Mouse (Mus musculus) layer of hippocampus, adult 2 months (tissue): ENCODE data around the gene Msl3. TPM values are rescaled to one million over a fixed set of nuclear protein-coding genes. Genes with fewer than 3 reads are reported as not detected.
A peak's percentile ranks its signal among the peaks of the same experiment; 100 is the strongest.
"Not testable (repeated sequence)": the region's sequence is repeated elsewhere in the genome, so short reads cannot be mapped to it uniquely, and the experiment has no call there.

ENCODE experiments used
- DNase-seq, 2 experiments: peaks; one replicate each; pipeline ENCODE4 v3.0.0; 2022; ENCODE audit warnings: low spot score in 2 of 2
- H3K27ac ChIP-seq: fragments of 200-600 bp; 2 replicates; pipeline ENCODE4 v1.8.1; 2022
- H3K4me3 ChIP-seq: fragments of 200-600 bp; 2 replicates; pipeline ENCODE4 v1.8.1; 2022; ENCODE audit warnings: mild to moderate bottlenecking
- CTCF ChIP-seq: fragments of 200-600 bp; conservative IDR thresholded peaks from 2 replicates; pipeline ENCODE4 v1.8.1; 2022; ENCODE audit warnings: antibody characterized with exemption, mild to moderate bottlenecking, moderate library complexity
- long read RNA-seq, 2 experiments: library from polyadenylated mRNA; stranded (forward); transcript quantifications; one replicate each; pipeline ENCODE4 v2.0.0; 2021; ENCODE audit warnings: borderline mapping rate in 2 of 2
- total RNA-seq, 2 experiments: library from RNA; stranded (reverse); gene quantifications; 2 replicates each; pipeline ENCODE4 v1.2.3; 2021

The Msl3 gene
- 10 to 100 TPM; 21.1 to 22.4 TPM for total RNA-seq
- long read RNA-seq, experiment 1, transcript Msl3-202 (12 exons, 2,316 nt): major isoform, 7 of 16 reads
- long read RNA-seq, experiment 1, partial matches to known transcripts: 2 of 16 reads
- long read RNA-seq, experiment 1, other reads (novel, unspliced or antisense): 3 of 16 reads
- long read RNA-seq, experiment 2, transcript Msl3-202 (12 exons, 2,316 nt): major isoform, 5 of 15 reads
- long read RNA-seq, experiment 2, partial matches to known transcripts: 1 of 15 reads
- long read RNA-seq, experiment 2, other reads (novel, unspliced or antisense): 6 of 15 reads

DNA sequence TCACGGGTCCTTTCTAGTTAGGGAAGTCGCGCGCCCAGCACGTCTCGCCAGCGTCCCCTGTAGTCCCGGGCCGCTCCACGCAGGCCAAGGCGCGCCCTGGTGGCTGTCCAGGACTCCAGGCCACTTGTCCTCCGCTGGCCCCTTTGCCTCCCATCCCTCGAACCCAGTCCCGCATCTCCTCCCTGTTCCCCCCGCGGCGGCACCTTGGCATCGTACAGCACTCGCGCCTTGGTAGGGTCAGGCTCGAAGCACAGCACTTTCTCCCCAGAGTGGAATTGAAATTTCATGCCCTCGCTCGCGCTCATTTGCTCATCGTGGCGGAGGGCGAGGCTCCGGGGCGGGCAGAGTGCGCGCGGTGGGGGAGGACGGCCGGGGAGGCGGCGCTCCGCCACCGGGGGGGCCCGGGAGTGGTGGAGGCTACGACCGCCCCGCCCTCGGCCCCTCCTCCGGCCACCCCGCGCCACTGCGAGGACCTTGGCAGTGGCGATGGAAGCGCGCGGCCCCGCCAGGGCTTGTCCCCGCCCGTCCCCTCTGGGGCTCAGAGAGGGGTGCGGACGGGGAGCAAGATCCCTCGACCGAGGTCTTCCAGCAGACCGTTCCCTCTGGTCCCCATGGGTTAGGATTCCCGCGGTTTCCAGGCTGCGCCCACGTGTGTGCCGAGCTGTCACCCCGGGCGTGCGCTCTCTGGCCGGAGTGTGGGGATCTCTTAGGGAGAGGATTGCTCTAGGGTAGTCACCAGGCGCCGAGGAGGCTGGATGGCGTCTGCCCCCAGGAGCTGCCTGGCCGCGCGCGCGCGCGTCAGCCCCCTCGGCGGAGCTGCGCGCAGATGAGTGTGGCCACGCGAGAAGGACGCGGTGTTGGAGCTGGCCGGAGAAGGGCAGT, at the start of gene Msl3:
TSS of gene Msl3 (minus strand) at position 374 of the 882 bp plus-strand sequence.
- TF ChIP-seq CTCF: peak; percentile 67
- DNase-seq: peak; percentile 68 to 77
- Histone ChIP-seq H3K4me3 (peak within 1 kb of the TSS; percentile 71), H3K27ac (peak within 1 kb of the TSS; percentile 95)

DNA sequence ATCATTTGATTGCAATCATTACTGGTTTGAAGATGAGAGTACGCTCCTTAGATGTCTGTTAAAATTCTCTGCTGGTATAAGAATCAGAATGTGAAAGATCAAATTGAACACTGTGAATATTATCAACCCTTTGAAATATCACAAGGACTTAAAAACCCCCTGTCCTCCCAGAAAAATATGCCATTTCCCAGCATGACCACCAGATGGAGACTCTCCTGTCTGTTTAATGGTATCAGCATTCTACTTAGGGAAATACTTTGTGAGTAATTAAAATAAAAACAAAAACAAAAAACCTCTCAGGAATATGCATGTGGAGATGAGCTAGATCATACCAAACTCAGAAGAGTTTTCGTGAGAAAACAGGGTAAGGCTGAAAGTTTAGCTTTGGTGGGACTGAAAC, 44.3 kb upstream of the Msl3 start:
- TF ChIP-seq CTCF: peak; percentile 82
- H3K4me3 ChIP-seq: no peak overlapping the region
- no peak overlapping the region for H3K27ac ChIP-seq
- peak in 1 of 2 experiments; percentile 13 for DNase-seq

DNA sequence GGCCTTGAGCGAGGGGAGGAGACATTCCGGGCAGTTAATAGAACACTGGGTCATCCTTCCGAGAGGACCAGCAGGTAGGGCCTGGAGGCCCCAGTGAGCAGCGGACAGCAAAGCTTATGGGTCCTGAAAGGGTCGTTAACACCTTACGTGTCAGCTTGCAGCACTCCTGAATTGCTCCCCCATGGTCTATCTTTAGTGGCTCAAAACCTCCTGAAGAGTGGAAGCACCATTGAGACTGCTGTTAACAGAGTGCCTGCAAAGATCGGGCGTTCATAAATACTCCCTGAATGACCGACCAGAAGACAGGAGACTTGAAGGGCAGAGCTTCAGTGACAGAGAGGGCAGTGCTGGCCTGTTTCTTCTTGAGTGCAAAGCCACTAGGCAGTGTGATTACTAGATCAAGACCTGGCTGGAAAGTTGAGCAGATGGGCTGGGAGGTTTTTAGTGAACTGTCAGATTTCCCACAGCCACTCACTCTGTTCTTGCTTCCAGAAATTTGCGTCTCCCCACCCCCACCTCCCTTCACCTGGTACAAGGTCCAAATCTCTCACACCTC, 787 bp upstream of the Msl3 start:
- no peak for TF ChIP-seq CTCF
- peak overlapping the region; percentile 95 for H3K27ac ChIP-seq
- DNase-seq: no peak
- H3K4me3 ChIP-seq: peak overlapping the region; percentile 71

DNA sequence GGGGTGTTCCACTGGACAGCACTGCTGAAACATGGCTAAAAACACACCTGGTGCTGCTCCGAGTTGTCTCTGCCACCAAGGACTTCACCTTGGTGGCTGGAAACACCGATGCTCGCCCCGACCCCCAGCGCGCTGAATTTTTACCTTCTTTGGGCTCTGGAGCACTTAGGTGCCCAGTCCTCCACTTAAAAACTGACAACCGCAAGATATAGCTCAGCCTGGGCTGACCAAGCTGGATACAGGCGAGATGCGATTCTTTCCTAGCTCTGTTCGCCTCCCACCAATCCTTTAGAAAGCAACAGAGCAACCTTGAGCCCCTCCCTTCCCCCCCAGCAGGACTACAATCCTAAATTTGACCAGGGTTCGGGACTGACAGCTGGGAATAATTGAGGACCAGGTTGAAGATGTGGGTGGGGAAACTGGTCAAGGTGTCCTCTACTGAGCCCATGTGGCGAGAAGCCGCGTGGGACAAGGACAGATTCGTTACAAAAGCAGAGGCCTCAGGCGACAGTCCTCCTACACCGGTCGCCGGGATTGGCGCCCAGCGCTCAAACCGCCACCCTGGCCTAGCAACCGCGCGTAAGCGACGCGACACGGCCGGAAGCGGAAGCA, 679 bp downstream of the Msl3 start:
- H3K4me3 ChIP-seq: peak overlapping the region; percentile 71
- H3K27ac ChIP-seq: peak overlapping the region; percentile 95
- peak; percentile 74 to 79 for DNase-seq
- no peak for TF ChIP-seq CTCF

DNA sequence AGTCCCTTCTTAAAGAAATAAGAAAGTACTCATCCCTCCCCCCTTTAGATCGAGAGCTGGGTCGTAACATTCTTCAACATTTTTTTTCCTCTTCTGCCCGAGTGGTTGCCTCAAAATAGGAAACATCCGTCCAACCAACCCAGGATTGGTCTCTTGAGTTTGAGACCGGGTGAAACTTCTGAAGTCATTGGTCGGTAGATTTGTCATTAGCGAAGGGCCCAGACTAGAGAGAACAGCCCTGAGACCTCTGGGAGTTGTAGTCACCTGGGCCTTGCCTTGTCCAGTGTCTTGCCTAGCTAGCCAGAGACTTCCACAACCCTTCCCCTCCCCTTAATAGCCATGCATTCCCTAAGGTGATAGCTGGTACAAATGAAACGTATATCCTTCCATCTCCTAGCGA, 1.3 kb downstream of the Msl3 start:
- DNase-seq: peak; percentile 40 to 68
- H3K4me3 ChIP-seq: peak overlapping the region; percentile 71
- peak overlapping the region; percentile 95 for H3K27ac ChIP-seq
- TF ChIP-seq CTCF: no peak

DNA sequence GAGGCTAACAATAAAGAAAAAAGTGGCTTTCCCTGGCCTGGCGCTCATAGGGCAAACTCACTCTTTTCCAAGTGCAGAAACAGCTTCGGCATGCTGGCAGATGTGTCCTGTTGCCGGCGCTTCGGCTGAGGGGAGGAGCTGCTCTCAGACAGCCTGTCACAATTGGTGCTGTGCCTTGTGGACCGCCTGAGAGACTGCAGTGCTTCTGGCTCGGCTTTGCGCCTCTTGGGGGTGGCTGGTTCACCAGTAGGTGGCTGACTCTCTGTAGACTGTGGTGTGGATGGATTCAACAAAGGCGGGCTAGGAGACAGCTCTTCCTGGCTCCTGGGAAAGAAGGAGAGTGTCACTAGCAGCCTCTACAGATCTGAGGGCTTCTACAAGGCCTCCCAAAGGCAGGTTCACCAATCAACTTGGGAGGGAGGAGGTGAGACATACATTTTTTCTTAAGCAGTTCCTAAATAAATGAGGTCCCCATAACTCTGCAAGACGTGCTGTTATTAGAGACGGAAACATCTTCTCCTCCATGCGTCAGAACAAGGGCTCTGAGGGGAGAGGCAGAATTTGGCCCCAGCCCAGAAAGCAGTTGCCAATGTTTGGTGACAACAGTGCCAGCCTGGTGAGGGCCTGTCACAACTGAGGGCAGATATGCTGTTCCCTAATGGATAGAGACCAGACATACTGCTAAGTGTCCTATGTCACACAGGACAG, 9.6 kb downstream of the Msl3 start:
- H3K4me3 ChIP-seq: no peak overlapping the region
- H3K27ac ChIP-seq: no peak overlapping the region
- TF ChIP-seq CTCF: peak; percentile 50
- no peak for DNase-seq

DNA sequence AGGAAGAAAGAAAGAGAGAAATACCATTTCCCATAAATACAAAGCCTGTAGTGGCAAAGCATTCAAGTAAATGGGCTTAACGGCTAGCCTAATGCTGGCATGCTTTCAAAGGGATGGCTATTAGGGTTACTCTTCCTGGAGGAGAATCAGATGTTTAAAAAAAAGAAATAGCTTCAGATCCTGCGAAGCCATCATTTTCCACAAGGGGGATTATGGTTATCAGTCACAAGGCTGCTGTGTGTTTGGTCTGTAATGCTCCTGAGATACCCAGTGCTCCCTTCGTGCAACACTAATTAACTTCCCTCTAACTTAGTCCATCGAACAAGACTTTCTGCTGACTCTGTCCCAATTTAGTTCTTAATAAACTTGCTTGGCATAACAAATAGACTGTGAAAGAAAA, 13.5 kb downstream of the Msl3 start:
- DNase-seq: no peak
- no peak; the same call in 1 of the 2 replicates for TF ChIP-seq CTCF
- H3K27ac ChIP-seq: no peak overlapping the region
- no peak overlapping the region for H3K4me3 ChIP-seq

DNA sequence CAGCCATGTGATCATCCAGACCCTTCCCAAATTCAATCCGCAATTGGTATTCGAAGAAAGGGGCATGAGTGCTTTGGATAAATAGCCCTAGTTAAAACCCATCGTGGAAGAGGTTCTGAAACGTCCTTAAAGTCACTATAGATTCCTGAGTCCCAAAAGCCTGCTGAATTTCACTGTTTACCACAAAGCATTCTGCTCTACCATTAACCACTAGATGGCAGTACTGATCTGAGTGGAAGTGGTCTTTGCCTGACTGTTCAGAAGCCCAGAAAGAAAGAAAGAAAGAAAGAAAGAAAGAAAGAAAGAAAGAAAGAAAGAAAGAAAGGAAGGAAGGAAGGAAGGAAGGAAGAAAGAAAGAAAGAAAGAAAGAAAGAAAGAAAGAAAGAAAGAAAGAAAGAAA, 13.9 kb downstream of the Msl3 start:
- H3K4me3 ChIP-seq, H3K27ac ChIP-seq, DNase-seq: not testable (repeated sequence)
- TF ChIP-seq CTCF: peak; percentile 66

DNA sequence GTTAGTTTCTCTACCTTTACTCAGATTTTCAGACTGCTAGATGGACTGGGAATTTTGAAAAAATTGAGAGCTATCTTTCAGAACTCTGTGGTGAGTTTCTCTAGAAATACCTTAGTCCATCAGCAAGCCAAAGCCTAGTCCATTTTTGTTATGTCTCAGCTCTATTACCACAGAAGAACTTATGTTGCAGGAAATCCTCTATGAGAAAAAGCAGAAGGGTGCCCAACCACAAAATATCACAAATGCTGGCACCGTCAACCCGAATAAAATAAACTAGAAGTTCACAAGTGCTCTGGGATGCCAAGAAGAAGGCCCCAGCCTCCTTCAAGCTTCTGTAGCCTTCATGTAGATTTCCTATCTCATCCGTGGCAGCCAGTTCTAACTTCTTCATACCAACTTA, 14.4 kb downstream of the Msl3 start:
- Histone ChIP-seq H3K4me3 (no peak overlapping the region), H3K27ac (no peak overlapping the region)
- no peak for TF ChIP-seq CTCF
- no peak for DNase-seq

DNA sequence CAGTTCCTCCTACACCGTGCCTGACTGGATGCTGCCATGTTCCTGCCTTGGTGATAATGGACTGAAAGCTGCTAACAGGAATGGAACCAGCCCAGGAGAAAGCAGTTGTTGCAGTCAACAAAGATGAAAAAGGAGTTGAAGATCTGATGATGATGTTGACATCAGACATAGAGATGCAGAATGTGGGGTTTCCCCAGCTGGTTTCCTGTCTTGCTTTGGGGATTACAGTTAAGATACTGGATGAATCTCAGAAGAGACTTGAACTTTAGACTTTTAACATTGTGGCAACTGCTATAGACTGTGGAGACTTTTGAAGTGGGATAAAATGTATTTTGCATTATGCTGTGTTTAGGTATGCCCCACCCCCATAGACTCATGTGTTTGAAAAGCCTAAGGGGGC, 15.9 kb downstream of the Msl3 start:
- no peak for DNase-seq
- Histone ChIP-seq H3K27ac (no peak overlapping the region), H3K4me3 (no peak overlapping the region)
- TF ChIP-seq CTCF: no peak

DNA sequence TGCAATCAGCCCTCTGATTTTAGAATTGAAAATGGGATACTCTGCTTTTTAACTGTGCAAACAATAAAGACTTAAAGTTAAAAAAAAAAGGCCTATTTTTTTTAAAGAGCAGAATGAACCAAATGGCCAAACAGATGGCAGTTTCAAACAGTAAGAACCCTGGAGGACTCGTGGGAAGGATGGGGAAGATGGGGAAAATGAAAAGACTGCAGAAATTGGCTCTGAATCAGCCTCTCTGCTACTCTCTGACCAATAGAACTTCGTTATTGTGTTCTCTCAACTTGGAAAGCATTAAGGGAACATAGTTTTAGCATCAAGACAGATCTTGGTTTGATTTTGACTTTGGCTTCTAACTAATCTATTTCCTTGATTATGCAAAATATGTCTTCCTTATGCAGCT, 24.4 kb downstream of the Msl3 start:
- TF ChIP-seq CTCF: no peak
- H3K27ac ChIP-seq: no peak overlapping the region
- DNase-seq: peak in 1 of 2 experiments; percentile 40
- no peak overlapping the region for H3K4me3 ChIP-seq

DNA sequence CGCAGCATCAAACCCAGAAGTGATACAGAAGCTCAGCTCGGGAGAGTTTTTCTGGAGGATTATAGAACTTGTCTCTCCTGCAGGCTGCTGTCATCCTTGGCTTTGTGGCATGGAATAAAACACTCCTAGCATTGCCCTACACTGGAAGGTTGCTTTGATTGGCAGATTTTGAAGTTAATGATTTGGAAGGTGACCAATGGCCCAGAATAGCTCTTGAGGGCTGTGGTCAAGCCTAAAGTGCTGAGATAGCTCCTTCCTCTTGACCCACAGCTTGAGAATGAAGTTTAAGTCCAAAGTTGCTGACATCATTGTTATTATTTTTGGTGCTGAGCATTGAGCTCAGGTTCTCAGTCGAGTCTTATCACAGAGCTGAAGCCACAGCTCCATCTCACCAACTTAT, 26.0 kb downstream of the Msl3 start:
- H3K27ac ChIP-seq: no peak overlapping the region
- no peak for DNase-seq
- H3K4me3 ChIP-seq: no peak overlapping the region
- TF ChIP-seq CTCF: no peak
